Mouse (Mus musculus) lung, postnatal 0 days (tissue): Measurements from ENCODE around the gene Tbc1d9.

Experiments
- CTCF ChIP-seq: IDR thresholded peaks from 2 replicates; pipeline ENCODE4 v1.5.1; 2016; ENCODE audit warnings: antibody characterized with exemption, mild to moderate bottlenecking
- EP300 ChIP-seq: IDR thresholded peaks from 2 replicates; pipeline ENCODE4 v1.6.1; 2016; ENCODE audit warnings: antibody characterized with exemption, mild to moderate bottlenecking, control low read depth

- TF ChIP-seq CTCF, result no peak
- no peak for TF ChIP-seq EP300
Measured at GRCm38 (mm10) chr8:83315691-83316090, 150.5 kb downstream of the Tbc1d9 start.
